Mouse (Mus musculus) T-helper 1 cell (primary cell): ENCODE measurements around the gene Yipf6.
"Not testable (repeated sequence)": the region's sequence is repeated elsewhere in the genome, so short reads cannot be mapped to it uniquely, and the experiment has no call there.

Experiments used
- in situ Hi-C: fragments of 300-600 bp; cut with MboI, MseI; formaldehyde crosslinking; loops from one replicate; pipeline ENCODE4 v1.15.1; 2025; ENCODE audit warnings: high pct_unique_total_duplicates

Yipf6 gene

GRCm38 (mm10) chrX:98936101-98936500 lies at the start of gene Yipf6:
Yipf6 (plus strand) TSS chrX:98936316.
- in situ Hi-C loops: no loop called here

- in situ Hi-C loops: no loop called here
Observed at GRCm38 (mm10) chrX:98890072-98890405, 46.1 kb upstream of the Yipf6 start.

- in situ Hi-C loops: no loop called here
Observed at GRCm38 (mm10) chrX:98890406-98891116, 45.6 kb upstream of the Yipf6 start, which contains the start of gene Ophn1. Ophn1 (minus strand) TSS chrX:98891025.

GRCm38 (mm10) chrX:98898307-98898706 lies 37.8 kb upstream of the Yipf6 start:
- in situ Hi-C loops: no loop called here

GRCm38 (mm10) chrX:98904226-98904625 lies 31.9 kb upstream of the Yipf6 start:
- in situ Hi-C loops: no loop called here

- in situ Hi-C loops: no loop called here
Observed at GRCm38 (mm10) chrX:98908910-98909309, 27.2 kb upstream of the Yipf6 start.

- in situ Hi-C loops: no loop called here
Observed at GRCm38 (mm10) chrX:98919423-98919822, 16.7 kb upstream of the Yipf6 start.

- in situ Hi-C loops: no loop called here
Observed at GRCm38 (mm10) chrX:98936707-98937554, 815 bp downstream of the Yipf6 start.

- in situ Hi-C loops: no loop called here
Observed at GRCm38 (mm10) chrX:98937555-98938294, 1.6 kb downstream of the Yipf6 start.

- in situ Hi-C loops: no loop called here
Observed at GRCm38 (mm10) chrX:98953941-98954340, 17.8 kb downstream of the Yipf6 start.

GRCm38 (mm10) chrX:98958287-98958686 lies 22.2 kb downstream of the Yipf6 start:
- in situ Hi-C loops: no loop called here

GRCm38 (mm10) chrX:98959050-98959449 lies 22.9 kb downstream of the Yipf6 start:
- in situ Hi-C loops: no loop called here

GRCm38 (mm10) chrX:98963742-98964141 lies 27.6 kb downstream of the Yipf6 start:
- in situ Hi-C loops: no loop called here

- in situ Hi-C loops: no loop called here
Observed at GRCm38 (mm10) chrX:98964513-98964912, 28.4 kb downstream of the Yipf6 start.

- in situ Hi-C loops: not testable (repeated sequence)
Observed at GRCm38 (mm10) chrX:98986611-98987010, 50.5 kb downstream of the Yipf6 start.

GRCm38 (mm10) chrX:98989574-98989973 lies 53.5 kb downstream of the Yipf6 start:
- in situ Hi-C loops: no loop called here
